Mouse (Mus musculus): ENCODE measurements around the gene Il17rd. TPM values are rescaled to one million over a fixed set of nuclear protein-coding genes. Genes with fewer than 3 reads are reported as not detected.

Il17rd gene
- polyA plus RNA-seq, 1 experiment from 2014 or later = 4.0 TPM

GRCm38 (mm10) chr14:27105731-27106457 is 67.2 kb downstream of the Il17rd start:
- H3K4me3 ChIP-seq = no peak overlapping the region
- ATAC-seq (ENCODE audit: low FRiP score, low read depth) = no peak
- peaks cover 6% of the 10 kb centered on the region; the same call in 1 of the 2 replicates for H3K4me1 ChIP-seq
- 0 out of 2 replicates have a peak, but pooled peaks cover 7% of the 10 kb centered on the region for H3K36me3 ChIP-seq
- no peaks in the 10 kb centered on the region for H3K27me3 ChIP-seq (replicated peaks)
- no peak overlapping the region for H3K9ac ChIP-seq
- WGBS = 58% methylated on average over 12 of the region's 12 CpGs
- H3K27ac ChIP-seq = no peak overlapping the region
- no peaks in the 10 kb centered on the region for H3K9me3 ChIP-seq
- no peak overlapping the region for H3K4me2 ChIP-seq (replicated peaks)

DNA sequence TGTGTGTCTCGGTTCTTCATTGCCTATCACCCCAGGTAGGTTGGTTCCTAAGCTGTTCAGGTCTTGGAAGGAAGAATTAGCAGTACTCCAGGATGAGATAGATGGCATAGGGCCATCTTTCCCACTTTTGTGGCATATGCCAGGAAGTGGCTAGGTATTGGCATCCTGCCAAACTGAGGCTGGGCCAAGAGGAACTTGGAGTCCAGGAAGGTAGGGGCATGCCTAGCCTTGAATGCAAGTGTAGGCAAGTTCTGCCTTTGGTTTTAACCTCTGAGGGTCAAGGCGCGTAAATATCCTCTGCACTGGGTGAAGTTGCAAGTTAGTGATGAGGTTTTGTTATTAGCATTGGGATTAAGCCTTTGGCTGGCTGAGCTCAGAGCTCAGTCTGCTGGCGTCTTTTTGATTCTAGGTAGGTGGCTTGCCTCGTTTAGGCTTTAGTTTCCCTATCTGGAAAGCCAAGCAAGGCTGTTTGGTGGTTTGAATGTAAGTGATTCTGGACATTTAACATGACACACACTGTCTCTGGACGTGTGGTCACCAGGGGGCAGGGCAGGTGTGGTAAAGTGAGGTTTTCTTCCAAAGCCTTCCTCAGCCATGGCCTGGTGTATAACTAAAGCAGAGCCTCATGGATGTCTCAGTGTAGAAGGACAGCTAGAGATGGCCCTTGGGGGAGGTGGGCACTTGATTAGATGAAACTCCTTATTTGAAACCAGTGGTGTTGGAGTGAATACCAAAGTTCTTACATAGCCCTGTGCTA is 70.2 kb downstream of the Il17rd start:
- Histone ChIP-seq H3K36me3 (no peaks in the 10 kb centered on the region), H3K9me3 (no peaks in the 10 kb centered on the region), H3K9ac (no peak overlapping the region), H3K27ac (no peak overlapping the region), H3K27me3 (replicated peaks) (peaks cover 8% of the 10 kb centered on the region), H3K4me3 (no peak overlapping the region), H3K4me2 (replicated peaks) (no peak overlapping the region), H3K4me1 (peaks cover under 1% of the 10 kb centered on the region)
- no peak for ATAC-seq (ENCODE audit: low FRiP score, low read depth)
- WGBS = 79% methylated on average over 6 of the region's 6 CpGs

DNA sequence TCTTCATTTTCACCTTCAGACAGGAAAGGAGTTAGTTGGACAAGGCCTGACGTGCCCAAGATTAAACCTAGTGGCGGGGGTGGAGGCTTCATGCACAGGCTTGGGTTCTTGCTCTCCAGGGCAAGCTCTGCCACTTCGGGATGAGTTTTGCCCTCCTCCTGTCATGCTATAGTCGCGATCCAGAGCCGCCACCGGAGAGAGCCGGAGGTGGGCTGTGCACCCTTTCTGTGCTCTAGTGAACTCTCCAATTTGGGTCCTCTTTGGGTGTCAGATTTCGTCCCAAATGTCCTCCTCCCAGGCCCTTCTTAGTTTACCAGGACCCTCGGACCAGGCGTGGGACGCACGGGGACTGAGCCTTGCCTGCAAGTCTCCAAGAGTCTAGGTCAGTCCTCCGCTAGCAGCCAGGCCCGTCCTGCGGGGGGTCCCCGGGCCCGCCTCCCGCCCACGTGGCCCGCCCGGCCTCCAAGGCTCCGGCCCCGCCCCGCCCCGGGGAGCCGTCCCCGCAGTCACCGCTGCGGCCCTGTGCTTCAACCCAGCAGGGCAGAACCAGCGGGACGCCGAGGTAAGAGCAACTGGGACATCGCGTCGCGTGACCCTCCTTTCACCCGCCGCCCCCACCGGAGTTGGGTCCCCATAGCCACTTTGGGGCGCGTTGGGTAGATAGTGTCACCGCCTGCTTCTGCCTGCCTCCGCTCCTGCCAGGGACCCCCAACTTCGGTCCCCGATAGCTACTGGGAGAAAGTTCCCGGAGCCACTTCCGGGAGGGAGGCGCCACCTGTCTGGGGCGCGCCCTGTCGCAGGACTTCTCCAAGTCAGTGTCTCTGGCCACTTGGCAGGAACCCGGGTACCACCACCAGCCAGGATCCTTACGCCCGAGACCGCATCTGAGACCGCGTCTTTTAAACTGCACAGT is 75.9 kb downstream of the Il17rd start, which contains the start of gene Arhgef3:
Gene Arhgef3, plus strand, starts transcription at position 538 of the 913 bp plus-strand sequence.
- Histone ChIP-seq H3K9me3 (no peaks in the 10 kb centered on the region), H3K4me2 (replicated peaks) (peak within 1 kb of the TSS; percentile 100), H3K27ac (no peak within 1 kb of the TSS), H3K4me1 (peaks cover 12% of the 10 kb centered on the region), H3K27me3 (replicated peaks) (peaks cover 37% of the 10 kb centered on the region), H3K9ac (peak within 1 kb of the TSS; percentile 57), H3K36me3 (no peaks in the 10 kb centered on the region), H3K4me3 (peak within 1 kb of the TSS; percentile 55)
- peak; percentile 65 for ATAC-seq (ENCODE audit: low FRiP score, low read depth)
- WGBS = under 1% methylated on average over 58 of the region's 58 CpGs

GRCm38 (mm10) chr14:27115275-27115660 is 76.5 kb downstream of the Il17rd start:
- H3K9ac ChIP-seq = peak overlapping the region; percentile 57; the same call in 1 of the 2 replicates
- H3K4me2 ChIP-seq (replicated peaks) = peak overlapping the region; percentile 100

DNA sequence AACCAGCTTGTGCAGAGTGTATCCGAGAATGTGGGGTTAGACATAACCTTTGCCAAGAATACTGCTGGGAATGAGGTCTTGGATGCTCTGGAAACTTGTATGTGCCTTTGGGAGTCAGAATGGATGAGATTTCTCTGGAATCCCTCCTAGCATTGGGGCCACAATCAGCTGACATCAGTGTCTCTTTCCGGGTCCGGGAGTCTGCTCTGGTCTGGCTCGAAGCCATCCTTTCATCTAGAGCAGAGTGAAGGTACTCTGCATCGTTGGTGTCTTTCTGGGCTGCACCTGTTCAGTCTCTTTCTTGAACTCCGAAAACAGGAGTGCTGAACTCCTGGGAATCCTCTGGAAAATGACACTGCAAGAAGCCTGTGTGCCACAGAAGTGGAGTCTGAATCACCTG is 77.2 kb downstream of the Il17rd start:
- no peaks in the 10 kb centered on the region for H3K36me3 ChIP-seq
- peaks cover 37% of the 10 kb centered on the region for H3K27me3 ChIP-seq (replicated peaks)
- no peak for ATAC-seq (ENCODE audit: low FRiP score, low read depth)

More at GRCm38 (mm10) chr14:27115275-27115660, 76.5 kb downstream of the Il17rd start:
- Histone ChIP-seq H3K27ac (no peak overlapping the region), H3K36me3 (no peaks in the 10 kb centered on the region), H3K4me3 (peak overlapping the region; percentile 55), H3K27me3 (replicated peaks) (peaks cover 37% of the 10 kb centered on the region), H3K4me1 (peaks cover 12% of the 10 kb centered on the region), H3K9me3 (no peaks in the 10 kb centered on the region)
- 17% methylated on average over 11 of the region's 11 CpGs for WGBS
- ATAC-seq (ENCODE audit: low FRiP score, low read depth) = no peak

GRCm38 (mm10) chr14:27116577-27117165 is 77.9 kb downstream of the Il17rd start:
- H3K4me1 ChIP-seq = peaks cover 12% of the 10 kb centered on the region
- H3K4me2 ChIP-seq (replicated peaks) = no peak overlapping the region
- H3K4me3 ChIP-seq = no peak overlapping the region
- ATAC-seq (ENCODE audit: low FRiP score, low read depth) = no peak
- 80% methylated on average over 4 of the region's 4 CpGs for WGBS
- peaks cover 37% of the 10 kb centered on the region for H3K27me3 ChIP-seq (replicated peaks)
- H3K36me3 ChIP-seq = no peaks in the 10 kb centered on the region
- no peak overlapping the region for H3K27ac ChIP-seq
- no peaks in the 10 kb centered on the region for H3K9me3 ChIP-seq
- H3K9ac ChIP-seq = no peak overlapping the region

More for the DNA sequence above, 77.2 kb downstream of the Il17rd start:
- Histone ChIP-seq H3K4me1 (peaks cover 12% of the 10 kb centered on the region), H3K27ac (no peak overlapping the region), H3K9me3 (no peaks in the 10 kb centered on the region), H3K9ac (no peak overlapping the region), H3K4me2 (replicated peaks) (no peak overlapping the region), H3K4me3 (no peak overlapping the region)
- 79% methylated on average over 6 of the region's 6 CpGs for WGBS

- peaks cover 12% of the 10 kb centered on the region for H3K4me1 ChIP-seq
- H3K4me3 ChIP-seq = no peak overlapping the region
- H3K27ac ChIP-seq = no peak overlapping the region
- 83% methylated on average over 5 of the region's 5 CpGs for WGBS
- no peaks in the 10 kb centered on the region for H3K36me3 ChIP-seq
- no peak for ATAC-seq (ENCODE audit: low FRiP score, low read depth)
- no peak overlapping the region for H3K9ac ChIP-seq
- no peak overlapping the region for H3K4me2 ChIP-seq (replicated peaks)
- peaks cover 33% of the 10 kb centered on the region for H3K27me3 ChIP-seq (replicated peaks)
- no peaks in the 10 kb centered on the region for H3K9me3 ChIP-seq
Measured at GRCm38 (mm10) chr14:27118546-27118945, 79.8 kb downstream of the Il17rd start.

DNA sequence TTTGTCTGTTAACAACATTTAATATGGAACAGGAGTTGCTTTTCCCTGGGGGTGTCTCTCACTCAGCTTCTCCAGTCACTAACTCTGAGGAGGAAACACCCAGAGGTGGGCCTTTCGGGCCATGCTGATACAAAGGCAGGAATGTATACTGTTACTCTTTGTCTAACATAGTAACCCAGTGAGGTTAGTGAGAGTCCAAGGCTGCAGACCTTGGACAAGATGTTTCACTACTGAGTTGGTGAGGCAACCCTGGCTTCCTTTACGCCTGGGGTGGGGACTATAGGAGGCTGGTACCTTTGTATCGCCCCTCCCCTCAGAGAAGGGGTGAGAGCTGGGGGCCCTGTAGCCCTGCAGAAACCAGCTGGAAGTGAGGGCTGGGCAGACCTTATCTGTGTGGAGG is 83.9 kb downstream of the Il17rd start:
- no peak for ATAC-seq (ENCODE audit: low FRiP score, low read depth)
- H3K9me3 ChIP-seq = no peaks in the 10 kb centered on the region
- no peak overlapping the region for H3K4me3 ChIP-seq
- no peak overlapping the region for H3K4me2 ChIP-seq (replicated peaks)
- no peaks in the 10 kb centered on the region for H3K36me3 ChIP-seq
- WGBS = 80% methylated on average over 3 of the region's 3 CpGs
- H3K27ac ChIP-seq = no peak overlapping the region
- H3K27me3 ChIP-seq (replicated peaks) = no peaks in the 10 kb centered on the region
- no peaks in the 10 kb centered on the region for H3K4me1 ChIP-seq
- no peak overlapping the region for H3K9ac ChIP-seq

DNA sequence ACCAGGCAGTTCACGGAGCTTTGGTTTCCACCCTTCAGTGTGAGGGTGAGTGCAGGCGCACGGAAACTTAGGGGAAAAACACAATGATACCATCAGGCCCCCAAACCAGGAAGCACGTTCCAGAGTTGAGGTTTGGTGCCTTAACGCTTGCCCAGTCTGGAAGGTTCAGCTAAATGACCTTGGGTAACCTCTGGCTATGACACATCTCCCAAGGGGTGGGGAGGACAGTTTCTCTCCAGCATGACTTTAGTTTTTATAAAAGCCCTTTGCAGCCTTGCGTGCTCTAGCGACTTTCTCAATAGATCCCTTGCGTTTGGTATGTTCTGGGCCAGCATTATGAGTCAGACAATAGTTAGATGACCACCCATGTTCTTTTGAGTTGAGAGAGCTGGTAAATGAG is 84.8 kb downstream of the Il17rd start:
- WGBS = 65% methylated on average over 8 of the region's 8 CpGs
- no peak for ATAC-seq (ENCODE audit: low FRiP score, low read depth)

DNA sequence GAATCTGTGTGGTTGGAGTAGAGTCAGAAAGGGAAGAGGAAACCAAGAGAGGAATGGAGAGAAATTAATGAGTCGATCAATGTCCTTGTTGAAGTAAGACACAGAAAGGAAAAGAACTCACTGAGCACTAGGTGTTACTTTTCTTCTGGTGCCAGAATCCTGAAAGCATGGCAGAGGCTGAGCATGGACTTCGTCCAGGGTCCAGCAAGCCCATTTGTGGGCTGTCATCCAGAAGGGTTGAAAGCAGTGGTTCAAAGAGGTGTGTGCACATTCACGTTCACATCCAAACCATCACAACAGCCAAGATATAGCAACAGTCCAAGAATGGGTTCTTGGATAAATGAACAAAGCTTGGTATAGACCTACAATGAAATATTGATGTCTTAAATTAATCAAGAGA is 91.3 kb downstream of the Il17rd start:
- Histone ChIP-seq H3K27ac (no peak overlapping the region), H3K9ac (no peak overlapping the region), H3K36me3 (no peaks in the 10 kb centered on the region), H3K4me1 (no peaks in the 10 kb centered on the region), H3K27me3 (replicated peaks) (no peaks in the 10 kb centered on the region), H3K9me3 (no peaks in the 10 kb centered on the region), H3K4me3 (no peak overlapping the region), H3K4me2 (replicated peaks) (no peak overlapping the region)
- ATAC-seq (ENCODE audit: low FRiP score, low read depth) = no peak
- 91% methylated on average over 3 of the region's 3 CpGs for WGBS

More for the DNA sequence above, 84.8 kb downstream of the Il17rd start:
- no peak overlapping the region for H3K27ac ChIP-seq
- H3K4me2 ChIP-seq (replicated peaks) = no peak overlapping the region
- H3K4me3 ChIP-seq = no peak overlapping the region
- H3K27me3 ChIP-seq (replicated peaks) = no peaks in the 10 kb centered on the region
- no peak overlapping the region for H3K9ac ChIP-seq
- H3K9me3 ChIP-seq = no peaks in the 10 kb centered on the region
- no peaks in the 10 kb centered on the region for H3K4me1 ChIP-seq
- H3K36me3 ChIP-seq = no peaks in the 10 kb centered on the region

GRCm38 (mm10) chr14:27130676-27131075 is 91.9 kb downstream of the Il17rd start:
- no peaks in the 10 kb centered on the region for H3K27me3 ChIP-seq (replicated peaks)
- H3K36me3 ChIP-seq = no peaks in the 10 kb centered on the region
- H3K9ac ChIP-seq = no peak overlapping the region
- H3K4me1 ChIP-seq = no peaks in the 10 kb centered on the region
- H3K4me3 ChIP-seq = no peak overlapping the region
- no peaks in the 10 kb centered on the region for H3K9me3 ChIP-seq
- no peak overlapping the region for H3K4me2 ChIP-seq (replicated peaks)
- WGBS = 81% methylated on average over 1 of the region's 1 CpGs
- no peak overlapping the region for H3K27ac ChIP-seq
- ATAC-seq (ENCODE audit: low FRiP score, low read depth) = no peak
